Mouse (Mus musculus) intestine, embryonic 16.5 days (tissue): ENCODE measurements around the gene Olfr670. TPM values are rescaled to one million over a fixed set of nuclear protein-coding genes. Genes with fewer than 3 reads are reported as not detected.

Experiments
- polyA plus RNA-seq: library from polyadenylated mRNA; unstranded; fragments of >200 nt; fragmentation: Nextera tagmentation; extraction: Ambion mirVana; gene quantifications from 2 replicates; pipeline ENCODE4 v1.2.1, GENCODE M21; 2015

The Olfr670 gene
- polyA plus RNA-seq, 1 experiment from 2014 or later: not detected

Other genes starting within 250 kb of the Olfr670 start
- gene Usp17le, start 185.2 kb downstream of the Olfr670 start, polyA plus RNA-seq: not detected in 2 replicates
- gene Usp17lb, start 120.0 kb downstream of the Olfr670 start, polyA plus RNA-seq: not detected in 2 replicates
- gene Usp17la, start 105.6 kb downstream of the Olfr670 start, polyA plus RNA-seq: not detected in 2 replicates
- gene Olfr665, start 84.6 kb downstream of the Olfr670 start, polyA plus RNA-seq: not detected in 2 replicates
- not detected in 2 replicates for gene Olfr666, start 66.7 kb downstream of the Olfr670 start, polyA plus RNA-seq
- gene Olfr667, start 41.1 kb downstream of the Olfr670 start, polyA plus RNA-seq: not detected in 2 replicates
- gene Olfr668, start 34.6 kb downstream of the Olfr670 start, polyA plus RNA-seq: not detected in 2 replicates
- gene Olfr669, start 28.4 kb downstream of the Olfr670 start, polyA plus RNA-seq: not detected in 2 replicates
- not detected in 2 replicates for gene Olfr671, start 16.5 kb upstream of the Olfr670 start, polyA plus RNA-seq
- not detected in 2 replicates for gene Olfr672, start 39.4 kb upstream of the Olfr670 start, polyA plus RNA-seq
- not detected in 2 replicates for gene Olfr675, start 65.8 kb upstream of the Olfr670 start, polyA plus RNA-seq
- gene Olfr676, start 70.1 kb upstream of the Olfr670 start, polyA plus RNA-seq: not detected in 2 replicates
- gene Olfr677, start 88.8 kb upstream of the Olfr670 start, polyA plus RNA-seq: not detected in 2 replicates
- not detected in 2 replicates for gene Olfr678, start 101.9 kb upstream of the Olfr670 start, polyA plus RNA-seq
- gene Olfr679, start 118.6 kb upstream of the Olfr670 start, polyA plus RNA-seq: not detected in 2 replicates
- gene Olfr680-ps1, start 130.2 kb upstream of the Olfr670 start, polyA plus RNA-seq: not detected in 2 replicates
- not detected in 2 replicates for gene Olfr681, start 154.2 kb upstream of the Olfr670 start, polyA plus RNA-seq
- gene Olfr683, start 184.4 kb upstream of the Olfr670 start, polyA plus RNA-seq: not detected in 2 replicates
- gene Olfr684, start 201.0 kb upstream of the Olfr670 start, polyA plus RNA-seq: not detected in 2 replicates
- gene Olfr685, start 223.4 kb upstream of the Olfr670 start, polyA plus RNA-seq: not detected in 2 replicates
- gene Olfr686, start 244.9 kb upstream of the Olfr670 start, polyA plus RNA-seq: not detected in 2 replicates